Mouse (Mus musculus) intestine, postnatal 0 days (tissue): ENCODE measurements at regions not wholly inside any gene's neighbourhood (a gene's known extent, or its start where the extent isn't known, plus 50 kb on each side); places are given as distances from the start of the nearest gene placed in this dataset.

ENCODE experiments used
- ATAC-seq: fragments of 200-750 bp; cut with Nextera tagmentation; 2 replicates; pipeline ENCODE4 v1.8.0; 2017; ENCODE audit warnings: mild to moderate bottlenecking, moderate TSS enrichment, moderate library complexity
- H3K27ac ChIP-seq: fragments of 300-500 bp; sonication (generic); 2 replicates; pipeline ENCODE4 v1.5.1; 2014; ENCODE audit warnings: mild to moderate bottlenecking, low read depth, low read length, moderate library complexity
- H3K27me3 ChIP-seq: fragments of 300-500 bp; sonication (generic); replicated peaks from 2 replicates; pipeline ENCODE4 v1.6.1; 2014; ENCODE audit warnings: low read length, mixed read lengths; ENCODE audit not compliant: control insufficient read depth, insufficient read depth
- H3K36me3 ChIP-seq: fragments of 300-500 bp; sonication (generic); 2 replicates; pipeline ENCODE4 v1.6.1; 2014; ENCODE audit warnings: mild to moderate bottlenecking, moderate library complexity; ENCODE audit not compliant: control insufficient read depth, insufficient read depth
- H3K4me1 ChIP-seq: fragments of 300-500 bp; sonication (generic); replicated peaks from 2 replicates; pipeline ENCODE4 v1.6.1; 2014; ENCODE audit warnings: antibody characterized with exemption, low read length, mixed read lengths; ENCODE audit not compliant: control insufficient read depth, insufficient read depth
- H3K4me2 ChIP-seq: fragments of 300-500 bp; sonication (generic); replicated peaks from 2 replicates; pipeline ENCODE4 v1.6.1; 2014; ENCODE audit warnings: low read depth, mild to moderate bottlenecking, moderate library complexity
- H3K4me3 ChIP-seq: fragments of 300-500 bp; sonication (generic); 2 replicates; pipeline ENCODE4 v1.5.1; 2014; ENCODE audit warnings: low read depth, low read length
- H3K9ac ChIP-seq: fragments of 300-500 bp; sonication (generic); 2 replicates; pipeline ENCODE4 v1.6.1; 2014; ENCODE audit warnings: mild to moderate bottlenecking, low read depth, low read length
- H3K9me3 ChIP-seq: fragments of 300-500 bp; sonication (generic); 2 replicates; pipeline ENCODE4 v1.6.1; 2016; ENCODE audit warnings: mixed run types; ENCODE audit not compliant: control insufficient read depth
- CTCF ChIP-seq: sonication (generic); IDR thresholded peaks from 2 replicates; pipeline ENCODE4 v1.5.1; 2016; ENCODE audit warnings: low read depth, mild to moderate bottlenecking, control low read depth, antibody characterized with exemption, moderate library complexity
- WGBS: fragments of 180-500 bp; shearing (Covaris S2); extraction: QIAGEN DNeasy Blood & Tissue Kit; methylation state at CpG from one replicate; pipeline ENCODE4 v1.1.7; 2014; 5-methylcytosine and 5-hydroxymethylcytosine counted together

- H3K36me3 ChIP-seq: no peaks in the 10 kb centered on the region
- WGBS: 75% methylated on average over 7 of the region's 7 CpGs
Measured at GRCm38 (mm10) chr9:99782364-99783119, 65.5 kb upstream of the Cldn18 start.

DNA sequence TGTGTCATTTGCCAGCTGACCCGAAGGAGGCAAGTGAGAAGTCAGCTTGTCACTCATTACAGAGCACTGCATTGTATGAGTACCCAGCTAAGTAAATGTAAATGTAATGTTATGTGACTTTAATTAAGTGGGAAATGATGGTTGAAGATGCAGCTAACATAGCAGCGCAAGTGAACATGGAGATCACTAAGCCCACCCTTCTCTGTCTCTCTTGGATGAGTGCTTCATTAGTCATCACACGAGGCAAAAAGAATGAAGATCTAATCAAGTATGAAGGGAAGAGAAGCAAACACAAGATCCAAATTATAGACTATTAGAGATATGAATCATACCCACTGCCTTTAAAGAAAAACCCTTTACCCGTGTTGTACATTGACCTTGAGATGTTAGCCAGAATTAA lies 61.8 kb upstream of the Cldn18 start:
- H3K9ac ChIP-seq: no peak overlapping the region
- no peak for TF ChIP-seq CTCF
- no peak overlapping the region for H3K4me3 ChIP-seq
- H3K27ac ChIP-seq: no peak overlapping the region
- no peaks in the 10 kb centered on the region for H3K9me3 ChIP-seq
- no peak overlapping the region for H3K4me2 ChIP-seq
- no peak for ATAC-seq
- WGBS: 80% methylated on average over 4 of the region's 4 CpGs
- H3K4me1 ChIP-seq: no peaks in the 10 kb centered on the region
- no peaks in the 10 kb centered on the region for H3K27me3 ChIP-seq
- no peaks in the 10 kb centered on the region for H3K36me3 ChIP-seq

More at GRCm38 (mm10) chr9:99782364-99783119, 65.5 kb upstream of the Cldn18 start:
- H3K4me1 ChIP-seq: no peaks in the 10 kb centered on the region
- H3K27me3 ChIP-seq: no peaks in the 10 kb centered on the region
- no peaks in the 10 kb centered on the region for H3K9me3 ChIP-seq
- H3K9ac ChIP-seq: no peak overlapping the region
- no peak for ATAC-seq
- no peak overlapping the region for H3K27ac ChIP-seq
- no peak overlapping the region for H3K4me3 ChIP-seq
- no peak for TF ChIP-seq CTCF
- H3K4me2 ChIP-seq: no peak overlapping the region

GRCm38 (mm10) chr9:99770696-99771095 lies 53.6 kb upstream of the Cldn18 start:
- Histone ChIP-seq H3K9me3 (no peaks in the 10 kb centered on the region), H3K4me2 (no peak overlapping the region), H3K27ac (no peak overlapping the region), H3K4me1 (no peaks in the 10 kb centered on the region), H3K9ac (no peak overlapping the region), H3K36me3 (no peaks in the 10 kb centered on the region), H3K27me3 (no peaks in the 10 kb centered on the region), H3K4me3 (no peak overlapping the region)
- TF ChIP-seq CTCF: no peak
- WGBS: 20% methylated on average over 10 of the region's 10 CpGs
- no peak for ATAC-seq
